Mouse (Mus musculus): ENCODE data around the gene Trdmt1. TPM values are rescaled to one million over a fixed set of nuclear protein-coding genes. Genes with fewer than 3 reads are reported as not detected.
"Not testable (repeated sequence)": the region's sequence is repeated elsewhere in the genome, so short reads cannot be mapped to it uniquely, and the experiment has no call there.

Trdmt1 gene
- polyA plus RNA-seq (2012; rRNA removed): 1.0 and 1.2 TPM in 2 replicates

GRCm38 (mm10) chr2:13544193-13544824, at the start of gene Trdmt1:
Gene Trdmt1 (minus strand): TSS chr2:13544668.
- no peak for DNase-seq (ENCODE audit: low read depth, low spot score)
- under 1% methylated on average over 39 of the region's 39 CpGs for WGBS

- 47% methylated on average over 4 of the region's 4 CpGs for WGBS
- DNase-seq (ENCODE audit: low read depth, low spot score): no peak
Measured at GRCm38 (mm10) chr2:13593328-13593727, 48.9 kb upstream of the Trdmt1 start.

- not testable (repeated sequence) for DNase-seq (ENCODE audit: low read depth, low spot score)
Measured at GRCm38 (mm10) chr2:13583746-13584145, 39.3 kb upstream of the Trdmt1 start.

- 76% methylated on average over 3 of the region's 3 CpGs for WGBS
- no peak for DNase-seq (ENCODE audit: low read depth, low spot score)
Measured at GRCm38 (mm10) chr2:13582184-13582583, 37.7 kb upstream of the Trdmt1 start.

- WGBS: 66% methylated on average over 11 of the region's 11 CpGs
- no peak for DNase-seq (ENCODE audit: low read depth, low spot score)
Measured at GRCm38 (mm10) chr2:13579991-13580390, 35.5 kb upstream of the Trdmt1 start.

- no peak for DNase-seq (ENCODE audit: low read depth, low spot score)
- 82% methylated on average over 8 of the region's 8 CpGs for WGBS
Measured at GRCm38 (mm10) chr2:13579315-13579714, 34.8 kb upstream of the Trdmt1 start.

- WGBS: 70% methylated on average over 14 of the region's 14 CpGs
- DNase-seq (ENCODE audit: low read depth, low spot score): no peak
Measured at GRCm38 (mm10) chr2:13578473-13579152, 34.1 kb upstream of the Trdmt1 start.

GRCm38 (mm10) chr2:13577399-13577798, 32.9 kb upstream of the Trdmt1 start:
- no peak for DNase-seq (ENCODE audit: low read depth, low spot score)
- WGBS: 94% methylated on average over 1 of the region's 1 CpGs

- 4% methylated on average over 6 of the region's 6 CpGs for WGBS
- no peak for DNase-seq (ENCODE audit: low read depth, low spot score)
Measured at GRCm38 (mm10) chr2:13575926-13576325, 31.5 kb upstream of the Trdmt1 start.

GRCm38 (mm10) chr2:13575287-13575801, 30.9 kb upstream of the Trdmt1 start:
- DNase-seq (ENCODE audit: low read depth, low spot score): peak; percentile 57
- WGBS: 1% methylated on average over 13 of the region's 13 CpGs

- no peak for DNase-seq (ENCODE audit: low read depth, low spot score)
Measured at GRCm38 (mm10) chr2:13574801-13575150, 30.3 kb upstream of the Trdmt1 start.

GRCm38 (mm10) chr2:13574066-13574800, 29.8 kb upstream of the Trdmt1 start:
- under 1% methylated on average over 46 of the region's 46 CpGs for WGBS
- DNase-seq (ENCODE audit: low read depth, low spot score): no peak

More at GRCm38 (mm10) chr2:13574801-13575150, 30.3 kb upstream of the Trdmt1 start:
- WGBS: under 1% methylated on average over 21 of the region's 21 CpGs

GRCm38 (mm10) chr2:13573408-13574065, 29.1 kb upstream of the Trdmt1 start, which contains the start of gene Vim:
Gene Vim (plus strand): TSS chr2:13573927.
- WGBS: under 1% methylated on average over 26 of the region's 26 CpGs
- DNase-seq (ENCODE audit: low read depth, low spot score): no peak

GRCm38 (mm10) chr2:13572647-13573407, 28.4 kb upstream of the Trdmt1 start:
- DNase-seq (ENCODE audit: low read depth, low spot score): no peak
- WGBS: 22% methylated on average over 12 of the region's 12 CpGs

- DNase-seq (ENCODE audit: low read depth, low spot score): no peak
- 61% methylated on average over 4 of the region's 4 CpGs for whole genome bisulfite sequencing
Measured at GRCm38 (mm10) chr2:13572101-13572553, 27.7 kb upstream of the Trdmt1 start.

GRCm38 (mm10) chr2:13570122-13570521, 25.7 kb upstream of the Trdmt1 start:
- WGBS: 73% methylated on average over 2 of the region's 2 CpGs
- DNase-seq (ENCODE audit: low read depth, low spot score): no peak

- WGBS: 85% methylated on average over 2 of the region's 2 CpGs
- DNase-seq (ENCODE audit: low read depth, low spot score): no peak
Measured at GRCm38 (mm10) chr2:13560396-13560795, 15.9 kb upstream of the Trdmt1 start.

- DNase-seq (ENCODE audit: low read depth, low spot score): no peak
- WGBS: 86% methylated on average over 5 of the region's 5 CpGs
Measured at GRCm38 (mm10) chr2:13559729-13560128, 15.3 kb upstream of the Trdmt1 start.

GRCm38 (mm10) chr2:13559303-13559702, 14.8 kb upstream of the Trdmt1 start:
- DNase-seq (ENCODE audit: low read depth, low spot score): no peak
- WGBS: 54% methylated on average over 5 of the region's 5 CpGs
